Mouse (Mus musculus): ENCODE measurements around the gene Dhrs7b. TPM values are rescaled to one million over a fixed set of nuclear protein-coding genes. Genes with fewer than 3 reads are reported as not detected.

Dhrs7b gene
- polyA plus RNA-seq (2015; fragmentation: Nextera tagmentation; extraction: Ambion mirVana), result 36.0 and 38.9 TPM in 2 replicates

GRCm38 (mm10) chr11:60830433-60831052 is at the start of gene Dhrs7b:
TSS of gene Dhrs7b (plus strand) at chr11:60830631.

GRCm38 (mm10) chr11:60811618-60812017 is 18.8 kb upstream of the Dhrs7b start, which contains the start of gene Shmt1:
TSS of gene Shmt1 (minus strand) at chr11:60811718.

DNA sequence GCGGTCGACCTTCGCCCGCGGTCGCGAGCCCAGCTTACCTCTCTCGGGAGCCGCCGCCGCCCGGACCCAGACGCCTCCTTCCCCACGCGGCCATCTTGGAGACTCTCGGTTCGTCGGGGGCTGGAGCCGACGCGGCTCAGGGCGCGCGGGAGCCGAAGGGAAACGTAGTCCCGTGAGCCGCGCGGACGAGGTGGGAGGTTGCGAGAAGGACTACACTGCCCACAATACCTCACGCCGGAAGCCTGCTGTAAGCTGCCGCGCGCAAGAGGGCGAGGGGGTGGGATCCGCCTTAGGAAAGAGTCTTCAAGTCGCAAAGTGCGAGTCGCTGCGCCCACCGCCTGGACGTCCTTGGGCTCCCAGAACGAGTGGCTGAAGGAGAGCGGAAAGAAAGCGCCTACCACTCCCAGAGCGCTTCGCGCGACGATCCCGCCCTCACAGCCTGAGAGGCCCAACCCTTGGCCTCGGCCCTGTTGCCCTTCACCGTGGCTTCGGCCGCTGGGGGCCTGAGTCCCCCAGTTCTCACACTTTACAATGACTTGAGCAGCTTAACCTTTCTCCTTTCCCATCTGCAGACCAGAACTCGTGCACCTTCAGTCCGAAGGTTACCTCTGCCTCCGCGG is 48.4 kb downstream of the Dhrs7b start, which contains the start of gene Tmem11:
Tmem11 (minus strand) TSS at position 598 of the 620 bp plus-strand sequence.

Other genes starting within 250 kb of the Dhrs7b start
- gene Llgl1, start 130.9 kb upstream of the Dhrs7b start, polyA plus RNA-seq (2015; fragmentation: Nextera tagmentation; extraction: Ambion mirVana), result 28.1 and 31.3 TPM in 2 replicates
- 51.7 and 59.7 TPM in 2 replicates for gene Flii, start 103.4 kb upstream of the Dhrs7b start, polyA plus RNA-seq (2015; fragmentation: Nextera tagmentation; extraction: Ambion mirVana)
- 22.4 and 22.6 TPM in 2 replicates for gene Mief2, start 102.2 kb upstream of the Dhrs7b start, polyA plus RNA-seq (2015; fragmentation: Nextera tagmentation; extraction: Ambion mirVana)
- gene Top3a, start 53.3 kb upstream of the Dhrs7b start, polyA plus RNA-seq (2015; fragmentation: Nextera tagmentation; extraction: Ambion mirVana), result 4.6 and 5.5 TPM in 2 replicates
- gene Smcr8, start 53.1 kb upstream of the Dhrs7b start, polyA plus RNA-seq (2015; fragmentation: Nextera tagmentation; extraction: Ambion mirVana), result 2.9 and 3.6 TPM in 2 replicates
- 4.0 and 6.0 TPM in 2 replicates for gene Shmt1, start 18.9 kb upstream of the Dhrs7b start, polyA plus RNA-seq (2015; fragmentation: Nextera tagmentation; extraction: Ambion mirVana)
- 49.8 and 60.0 TPM in 2 replicates for gene Tmem11, start 48.6 kb downstream of the Dhrs7b start, polyA plus RNA-seq (2015; fragmentation: Nextera tagmentation; extraction: Ambion mirVana)
- 11.6 and 14.0 TPM in 2 replicates for gene Natd1, start 84.1 kb downstream of the Dhrs7b start, polyA plus RNA-seq (2015; fragmentation: Nextera tagmentation; extraction: Ambion mirVana)
- gene Map2k3, start 101.4 kb downstream of the Dhrs7b start, polyA plus RNA-seq (2015; fragmentation: Nextera tagmentation; extraction: Ambion mirVana), result 24.3 and 24.4 TPM in 2 replicates
- gene Kcnj12, start 191.9 kb downstream of the Dhrs7b start, polyA plus RNA-seq (2015; fragmentation: Nextera tagmentation; extraction: Ambion mirVana), result 3.2 and 4.3 TPM in 2 replicates

All from neural tube, postnatal 0 days (tissue).